Mouse (Mus musculus): ENCODE measurements around the gene Sox6.

The Sox6 gene

GRCm38 (mm10) chr7:115545585-115546374 lies 492.8 kb downstream of the Sox6 start:
- no peak for DNase-seq

- DNase-seq: no peak
These were observed 495.0 kb downstream of the Sox6 start for GRCm38 (mm10) chr7:115543596-115543995.

DNA sequence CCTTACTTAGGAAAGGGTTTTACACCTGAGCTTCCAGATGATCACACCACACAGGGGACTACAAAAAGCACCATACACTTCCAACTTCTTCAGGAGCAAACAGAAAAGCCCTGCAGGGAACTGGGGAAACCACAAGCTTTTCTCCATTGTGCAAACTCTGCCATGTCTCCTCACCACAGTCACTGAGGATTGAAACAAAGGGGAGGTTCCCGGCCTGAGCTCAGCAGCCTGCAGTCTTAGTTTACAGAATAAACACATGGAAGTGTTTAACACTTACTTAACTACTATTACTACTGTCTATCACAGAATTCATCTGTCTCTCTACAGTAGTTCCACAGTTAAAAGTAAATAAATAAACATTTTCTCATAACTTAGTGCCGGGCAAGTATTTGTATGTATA lies 498.3 kb downstream of the Sox6 start:
- no peak for DNase-seq

- DNase-seq: no peak
These were observed 499.6 kb downstream of the Sox6 start for GRCm38 (mm10) chr7:115539003-115539402.

DNA sequence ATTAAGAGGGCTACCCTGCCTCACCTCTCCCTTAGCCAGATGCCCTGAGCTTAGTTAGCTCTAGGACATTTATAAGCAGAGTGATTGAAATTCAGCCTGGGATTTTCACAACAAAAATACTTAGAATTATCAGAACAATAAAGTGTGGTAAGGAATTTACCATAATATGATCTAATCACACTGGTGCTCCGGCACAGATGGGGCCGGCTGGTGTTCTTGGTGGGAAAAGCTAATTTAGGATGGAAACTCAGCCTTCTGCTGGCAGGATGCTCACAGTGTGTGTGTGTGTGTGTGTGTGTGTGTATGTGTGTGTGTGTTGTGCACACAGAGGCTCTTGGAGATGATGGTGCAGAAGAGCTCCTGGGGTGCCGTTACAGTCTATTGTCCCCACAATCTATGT lies 501.0 kb downstream of the Sox6 start:
- no peak for DNase-seq

GRCm38 (mm10) chr7:115536521-115536920 lies 502.1 kb downstream of the Sox6 start:
- no peak for DNase-seq

GRCm38 (mm10) chr7:115531875-115532274 lies 506.7 kb downstream of the Sox6 start:
- no peak for DNase-seq

DNA sequence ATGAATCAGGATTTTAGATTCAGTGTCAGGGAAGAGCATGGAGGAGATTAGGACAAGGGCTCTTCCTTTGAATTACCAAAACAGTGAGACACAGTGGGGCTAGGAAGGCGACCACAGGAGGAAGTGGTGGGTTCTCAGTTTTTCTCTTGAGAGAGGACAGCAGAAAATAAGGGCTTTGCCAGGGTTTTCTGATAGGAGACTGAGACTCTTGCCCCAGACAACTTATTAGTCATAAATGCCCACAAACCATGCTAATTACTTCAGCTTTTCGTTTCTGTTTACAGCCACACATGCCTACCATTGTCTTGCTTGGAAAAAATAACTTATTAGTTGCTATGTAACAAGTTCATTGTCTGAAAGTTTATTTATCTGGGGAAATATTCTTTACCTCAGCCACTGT lies 507.4 kb downstream of the Sox6 start:
- no peak for DNase-seq

DNA sequence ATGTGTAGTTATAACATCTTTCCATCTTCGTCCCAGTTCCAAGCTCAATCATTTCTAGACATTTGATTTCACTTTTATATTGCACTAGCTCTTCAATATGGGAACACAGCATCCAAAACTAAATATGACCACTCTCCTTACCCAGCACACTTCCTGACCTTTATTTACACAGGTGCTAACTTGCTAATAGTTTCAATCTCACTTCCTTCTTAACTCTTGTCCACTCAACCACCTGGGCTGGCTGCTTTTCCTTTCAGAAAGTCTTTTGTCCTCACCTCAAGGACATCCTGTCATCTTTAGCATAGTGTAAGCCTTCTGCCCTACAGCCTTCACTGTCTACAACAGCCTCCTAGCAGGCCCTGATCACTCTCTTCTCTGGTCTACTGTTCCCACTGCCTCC lies 520.9 kb downstream of the Sox6 start:
- no peak for DNase-seq

DNA sequence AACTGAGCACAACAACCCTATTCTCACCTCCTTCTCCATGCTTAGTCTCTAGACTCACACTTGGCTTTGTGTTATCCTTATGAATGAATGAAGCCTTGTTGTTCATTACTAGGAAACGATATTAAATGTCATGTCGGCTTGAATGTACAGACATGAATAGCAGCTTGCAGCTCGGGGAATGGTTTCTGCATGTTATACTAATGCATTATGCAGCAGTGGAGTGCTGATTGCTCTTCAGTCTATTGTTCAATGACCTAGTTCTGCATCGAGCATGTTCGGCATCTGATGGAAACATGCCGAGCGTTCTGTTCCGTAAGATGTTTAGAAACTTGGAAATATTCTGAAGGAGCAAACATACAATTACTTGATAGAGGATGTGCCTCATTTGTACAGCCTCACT lies 524.9 kb downstream of the Sox6 start:
- DNase-seq: no peak

GRCm38 (mm10) chr7:115511777-115512176 lies 526.8 kb downstream of the Sox6 start:
- no peak for DNase-seq

GRCm38 (mm10) chr7:115511091-115511490 lies 527.5 kb downstream of the Sox6 start:
- no peak for DNase-seq

GRCm38 (mm10) chr7:115510045-115510444 lies 528.6 kb downstream of the Sox6 start:
- DNase-seq: no peak

GRCm38 (mm10) chr7:115506385-115506784 lies 532.2 kb downstream of the Sox6 start:
- DNase-seq: no peak

- DNase-seq: no peak
These were observed 537.1 kb downstream of the Sox6 start for GRCm38 (mm10) chr7:115501497-115501896.

GRCm38 (mm10) chr7:115500825-115501224 lies 537.8 kb downstream of the Sox6 start:
- DNase-seq: no peak

DNA sequence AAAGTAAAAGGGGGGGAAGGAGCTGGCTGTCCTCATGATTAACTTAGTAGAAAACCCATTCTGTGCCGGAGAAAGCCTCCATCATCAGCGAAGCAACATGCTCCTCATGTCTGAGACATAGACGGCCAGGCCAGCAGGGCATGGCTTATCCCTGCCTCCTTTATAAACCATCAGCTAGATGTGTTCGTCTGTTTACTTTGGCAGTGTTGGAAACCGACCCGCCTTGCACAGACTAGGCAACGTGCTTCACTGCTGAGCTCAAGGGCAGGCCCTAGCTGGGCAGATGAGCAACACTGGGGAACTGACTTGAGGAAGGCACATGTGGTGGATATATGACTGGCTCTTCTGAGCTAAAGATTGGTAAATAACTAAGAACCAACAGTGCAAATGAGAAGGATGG lies 538.4 kb downstream of the Sox6 start:
- no peak for DNase-seq

- DNase-seq: no peak
These were observed 546.9 kb downstream of the Sox6 start for GRCm38 (mm10) chr7:115491721-115492120.

DNA sequence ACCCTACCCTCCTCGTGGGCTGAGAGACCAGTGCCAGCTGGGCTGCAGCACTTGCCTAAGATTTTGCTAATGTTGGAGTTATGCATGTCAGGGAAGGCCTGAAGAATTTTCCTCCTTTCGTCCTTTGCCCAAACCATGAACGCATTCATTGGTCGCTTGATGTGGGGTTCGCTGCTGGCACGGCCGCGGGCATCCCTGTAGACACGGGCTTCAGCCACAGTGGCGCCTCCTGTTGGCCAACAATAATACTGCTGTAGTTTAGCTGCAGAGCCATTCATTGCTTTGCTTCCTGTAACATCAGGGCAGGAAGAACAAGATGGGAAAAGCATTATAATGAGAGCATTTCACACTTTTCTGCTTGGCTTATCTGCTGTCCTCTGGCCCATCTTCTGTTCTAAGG lies 549.0 kb downstream of the Sox6 start:
- DNase-seq: peak in 1 of 2 experiments; percentile 9

- no peak for DNase-seq
These were observed 552.2 kb downstream of the Sox6 start for GRCm38 (mm10) chr7:115486431-115486830.

DNA sequence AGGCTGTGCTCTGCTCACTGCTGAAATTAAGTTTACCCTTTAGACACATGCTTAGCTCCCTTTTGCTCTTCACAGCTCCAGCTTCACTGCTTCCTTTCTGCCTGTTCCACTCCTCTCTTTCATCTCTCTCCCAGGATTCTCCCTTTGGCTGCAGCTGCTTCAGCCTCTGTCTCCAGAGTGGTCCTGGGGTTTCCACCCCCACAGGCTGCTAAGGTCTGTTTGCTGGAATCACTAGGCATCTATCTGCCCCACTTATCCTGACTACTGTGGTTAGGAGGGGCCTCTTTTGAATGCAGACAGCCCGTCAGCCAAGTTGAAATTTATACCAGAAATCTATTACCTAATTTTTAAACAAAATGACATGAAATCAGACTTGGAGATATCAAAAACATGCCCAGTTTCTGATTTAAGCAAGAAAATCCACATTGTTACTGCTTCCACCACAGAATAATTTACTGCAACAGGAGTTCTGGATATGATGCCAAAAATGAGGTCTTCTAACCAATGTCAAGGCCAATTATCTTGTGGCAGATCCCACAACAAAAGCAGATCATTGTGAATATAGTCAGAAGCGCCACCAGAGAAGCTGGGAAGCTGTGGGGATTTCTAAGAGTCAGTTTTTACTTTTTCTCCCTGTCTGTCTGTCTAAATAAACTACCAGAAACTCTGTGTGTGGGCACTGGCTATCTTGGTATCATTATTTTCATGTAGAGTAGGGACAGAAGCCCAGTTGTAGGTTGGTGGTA lies 552.8 kb downstream of the Sox6 start:
- no peak for DNase-seq

DNA sequence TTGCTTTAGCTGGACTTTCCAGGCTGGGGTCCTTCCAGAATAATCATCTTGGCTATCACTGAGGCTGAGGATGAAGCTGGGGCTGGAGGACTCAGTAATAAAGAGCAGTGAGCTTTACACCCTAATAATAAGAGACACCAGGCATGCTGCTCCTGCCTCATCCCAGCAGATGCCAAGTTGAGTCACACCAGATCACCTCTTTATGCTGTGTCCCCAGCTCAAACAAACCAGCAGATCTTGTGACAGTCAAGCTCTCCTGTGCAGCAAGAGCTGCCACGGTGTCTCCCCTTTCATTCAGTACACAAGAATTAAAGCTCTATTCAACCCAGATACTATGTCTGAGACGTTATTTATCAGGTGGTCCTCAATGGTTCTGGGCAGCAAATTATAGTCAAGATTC lies 560.8 kb downstream of the Sox6 start:
- no peak for DNase-seq

GRCm38 (mm10) chr7:115476881-115477665 lies 561.5 kb downstream of the Sox6 start:
- DNase-seq: no peak

GRCm38 (mm10) chr7:115475176-115475575 lies 563.4 kb downstream of the Sox6 start:
- no peak for DNase-seq

Data from kidney, adult 8-10 months (tissue).